Mouse (Mus musculus): ENCODE results near the gene Sit1.
"Not testable (repeated sequence)": the region's sequence is repeated elsewhere in the genome, so short reads cannot be mapped to it uniquely, and the experiment has no call there.

The Sit1 gene

DNA sequence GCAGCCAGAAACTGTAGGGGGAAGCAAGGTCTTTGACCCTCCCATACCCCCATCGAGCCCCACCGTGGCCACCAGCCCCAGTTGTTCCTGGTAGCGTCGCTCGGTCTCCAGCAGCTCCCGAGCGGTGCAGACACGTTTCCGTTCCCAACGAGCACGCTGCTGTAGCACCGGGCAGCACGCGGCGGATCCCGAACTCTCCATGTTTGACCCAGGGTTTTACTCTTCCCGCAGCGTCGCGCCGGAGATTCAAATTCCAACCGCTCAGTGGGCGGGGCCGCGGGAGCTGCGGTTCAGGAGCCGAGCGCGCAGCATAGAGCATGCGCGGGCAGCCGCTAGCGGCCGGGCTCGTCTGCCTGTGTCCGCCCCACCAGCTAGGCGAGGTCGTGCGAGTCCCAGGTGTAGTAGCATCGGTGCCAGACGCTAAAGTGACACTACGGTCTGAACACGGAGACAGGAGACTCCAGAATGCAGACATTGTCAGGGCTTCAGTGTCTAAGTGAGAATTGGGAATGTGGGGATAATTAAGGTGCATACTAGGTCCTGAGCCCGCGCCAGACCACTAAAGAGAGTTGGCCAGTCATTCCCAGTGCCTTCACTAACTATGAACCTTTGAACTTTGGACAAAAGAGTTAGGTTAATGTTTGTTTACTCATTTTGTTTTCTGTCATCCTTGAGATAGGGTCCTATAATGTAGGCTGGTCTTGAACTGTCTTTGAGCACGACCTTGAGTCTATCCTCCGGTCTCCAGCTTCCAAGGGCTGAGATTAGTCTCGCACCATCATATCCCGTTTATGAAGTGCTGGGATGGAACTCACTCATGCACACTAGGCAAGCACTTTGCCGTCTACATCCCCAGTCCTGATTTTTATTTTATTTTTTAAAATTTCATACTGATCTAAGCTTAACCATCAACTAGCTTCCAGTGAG lies 16.1 kb upstream of the Sit1 start, which contains the start of gene Arhgef39:
Gene Arhgef39 (minus strand): TSS at position 289 of the 927 bp plus-strand sequence.
- DNase-seq (ENCODE audit: inconsistent ontology term) = peak; percentile 87

DNA sequence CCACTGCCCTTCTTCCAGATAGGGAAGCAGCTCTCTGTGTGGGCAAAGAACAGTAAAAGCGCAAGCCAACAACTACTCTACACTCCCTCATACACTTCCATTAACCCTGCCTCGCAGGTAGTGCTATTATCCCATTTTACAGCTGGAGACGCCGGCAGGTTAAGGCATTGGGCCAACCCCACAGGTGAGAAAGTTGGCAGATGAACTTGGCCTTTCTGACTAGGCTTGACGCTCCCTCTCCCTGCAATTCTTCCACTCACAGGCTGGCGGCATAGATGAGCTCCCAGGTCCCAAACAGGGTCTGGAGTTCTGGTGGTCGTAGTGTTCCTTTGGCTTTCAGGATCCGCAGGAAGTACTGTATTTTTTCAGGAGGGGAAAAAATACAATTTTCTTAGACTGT lies 15.4 kb upstream of the Sit1 start:
- DNase-seq (ENCODE audit: inconsistent ontology term) = no peak

DNA sequence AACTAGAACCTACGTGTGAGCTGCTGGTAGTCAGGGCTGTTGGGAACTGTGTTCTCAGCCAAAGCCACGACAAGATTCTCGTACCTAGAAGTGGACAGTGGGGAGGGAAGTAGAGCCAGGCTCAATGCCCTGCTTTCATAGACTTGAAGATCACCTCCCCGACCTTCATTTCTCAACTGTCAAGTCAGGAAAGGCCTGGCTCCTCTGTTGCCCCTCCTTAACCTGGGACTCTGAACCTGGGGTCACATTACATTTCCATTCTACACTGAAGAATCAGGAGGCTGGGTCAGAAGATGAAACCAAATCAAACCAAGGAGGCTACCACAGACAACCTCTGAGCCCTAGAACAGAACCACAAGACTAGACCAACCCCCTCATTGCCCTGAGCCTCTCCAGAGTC lies 14.4 kb upstream of the Sit1 start:
- no peak for DNase-seq (ENCODE audit: inconsistent ontology term)

DNA sequence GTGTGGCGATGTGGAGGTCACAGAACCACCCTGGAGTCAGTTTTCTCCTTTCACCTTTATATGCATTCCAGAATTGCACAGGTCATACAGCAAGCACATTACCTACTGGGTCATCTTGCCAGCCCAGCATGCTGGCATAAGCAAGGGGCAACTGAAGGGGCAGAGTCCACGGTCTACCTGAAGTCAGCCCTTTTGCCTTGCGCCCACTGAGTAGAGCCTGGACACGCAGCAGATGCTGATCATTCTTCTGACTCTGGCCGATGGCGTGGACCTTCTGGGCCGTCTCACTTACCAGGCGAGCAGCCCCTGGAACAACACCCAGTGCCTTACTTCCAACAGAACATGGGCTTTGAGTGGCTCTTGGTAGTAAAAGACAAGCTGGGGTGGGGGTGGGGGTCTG lies 13.9 kb upstream of the Sit1 start:
- no peak for DNase-seq (ENCODE audit: inconsistent ontology term)

DNA sequence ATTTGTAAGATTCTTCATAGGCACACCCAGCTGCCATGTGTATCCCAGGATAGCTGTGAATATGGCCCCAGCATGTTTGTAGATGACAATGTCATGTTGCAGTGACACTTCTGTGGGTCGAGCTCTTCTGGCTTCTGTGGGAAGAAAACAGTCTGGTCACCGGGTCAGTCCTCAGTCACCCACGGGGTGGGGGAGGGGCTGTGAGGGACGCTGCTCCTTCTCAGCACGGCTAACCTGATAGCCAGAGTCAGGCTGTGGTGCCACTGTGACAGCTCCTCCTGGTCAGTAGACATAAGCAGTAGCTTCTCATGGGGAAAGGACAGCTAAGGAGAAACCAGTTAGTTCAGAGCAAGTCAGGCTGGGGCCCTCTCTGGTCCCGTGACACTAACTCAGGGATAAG lies 13.1 kb upstream of the Sit1 start:
- DNase-seq (ENCODE audit: inconsistent ontology term) = no peak

DNA sequence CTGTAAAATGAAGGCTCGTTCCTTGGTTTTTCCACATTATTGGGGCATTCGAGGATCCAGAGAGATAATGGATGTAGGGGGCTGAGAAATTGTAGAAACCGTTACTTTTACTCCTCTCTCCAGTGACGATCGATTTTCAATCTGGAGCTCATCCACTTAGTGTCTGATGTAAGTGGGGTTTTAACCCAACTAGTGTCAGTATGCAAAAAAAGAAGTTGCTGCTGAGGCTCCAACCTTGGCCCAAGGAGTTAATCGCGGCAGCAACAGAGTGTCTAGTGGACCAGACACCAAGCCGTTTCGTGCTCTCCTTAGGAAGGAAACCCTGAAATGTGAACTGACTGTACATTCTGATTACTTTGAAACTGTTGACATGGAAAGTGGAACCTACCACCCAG lies 10.3 kb upstream of the Sit1 start:
- DNase-seq (ENCODE audit: inconsistent ontology term) = no peak

DNA sequence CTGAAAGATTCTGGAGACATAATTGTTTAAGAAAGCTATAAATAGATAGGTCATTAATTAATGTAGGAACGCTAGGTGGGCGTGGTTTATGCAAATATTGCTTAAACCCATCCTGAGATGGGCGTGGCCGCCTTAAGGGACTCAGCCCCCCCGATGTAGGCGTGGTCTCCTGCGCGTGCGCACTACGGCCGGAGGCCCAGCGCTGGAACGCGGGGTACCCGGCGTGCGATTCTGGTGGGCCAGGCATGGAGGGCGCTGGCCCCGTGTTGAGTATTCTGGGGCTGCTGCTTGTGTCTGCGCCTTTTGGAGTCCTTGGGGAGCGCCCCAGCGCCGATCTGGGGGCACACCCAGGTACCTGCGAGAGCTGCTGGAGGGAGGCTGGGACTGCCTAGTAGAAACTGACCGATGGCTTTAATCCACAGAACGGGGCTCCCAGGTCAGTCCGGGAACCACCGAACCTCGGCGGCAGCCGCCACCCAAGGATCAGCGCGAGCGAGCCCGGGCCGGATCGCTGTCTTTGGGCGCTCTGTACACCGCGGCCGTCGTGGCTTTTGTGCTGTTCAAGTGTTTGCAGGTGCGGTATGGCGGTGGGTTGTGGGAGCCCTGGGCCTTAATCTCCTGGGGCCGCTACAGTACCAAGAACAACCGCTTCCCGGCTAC lies 9.8 kb upstream of the Sit1 start:
- DNase-seq (ENCODE audit: inconsistent ontology term) = peak; percentile 96

DNA sequence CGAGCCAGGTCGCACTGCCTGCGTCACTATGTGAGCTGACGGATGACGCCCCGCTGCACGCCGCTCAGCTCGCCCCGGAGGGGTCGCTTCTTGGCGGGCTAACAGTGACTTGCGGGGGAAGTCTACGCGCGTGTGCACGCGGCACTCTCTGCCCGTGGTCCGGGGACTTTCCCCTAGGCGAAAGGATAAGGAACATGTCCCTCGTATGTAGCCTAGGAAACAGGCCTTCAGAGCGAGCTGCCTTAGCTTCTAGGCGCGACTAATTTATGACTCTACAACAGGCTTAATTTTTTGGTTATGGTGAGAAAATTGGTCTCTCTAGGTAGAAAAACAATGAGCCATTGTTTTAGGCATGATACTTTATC lies 9.3 kb upstream of the Sit1 start, which contains the start of gene Ccdc107:
Gene Ccdc107 (plus strand): TSS at position 80 of the 365 bp plus-strand sequence.
- DNase-seq (ENCODE audit: inconsistent ontology term) = peak; percentile 97

DNA sequence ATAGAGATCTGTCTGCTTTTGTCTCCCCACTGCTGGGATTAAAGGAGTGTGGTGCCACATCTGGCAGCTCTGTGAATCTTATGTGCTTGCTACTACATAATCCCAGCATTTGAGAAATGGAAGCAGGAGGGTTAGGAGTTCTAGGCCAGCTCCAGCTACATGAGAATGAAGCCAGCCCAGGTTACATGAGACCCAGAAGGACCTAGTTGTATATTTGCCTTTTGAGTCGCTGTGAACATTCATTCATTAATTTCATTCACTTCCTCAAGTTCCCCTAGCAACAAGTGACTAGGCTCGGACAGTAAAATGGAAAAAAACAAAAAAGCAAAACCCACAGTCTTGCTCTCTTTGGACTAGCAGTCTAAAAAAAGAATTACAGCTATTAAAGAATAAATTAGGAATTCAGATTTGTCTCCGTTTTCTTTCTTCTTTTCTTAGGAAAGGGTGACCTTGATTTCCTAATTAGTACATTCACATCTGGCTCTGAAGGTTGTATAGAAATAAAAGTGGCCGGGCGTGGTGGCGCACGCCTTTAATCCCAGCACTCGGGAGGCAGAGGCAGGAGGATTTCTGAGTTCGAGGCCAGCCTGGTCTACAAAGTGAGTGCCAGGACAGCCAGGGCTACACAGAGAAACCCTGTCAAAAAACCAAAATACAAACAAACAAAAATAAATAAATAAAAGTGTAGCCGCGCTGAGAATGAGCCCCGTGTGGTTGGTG lies 8.7 kb upstream of the Sit1 start:
- peak; percentile 57 for DNase-seq (ENCODE audit: inconsistent ontology term)

DNA sequence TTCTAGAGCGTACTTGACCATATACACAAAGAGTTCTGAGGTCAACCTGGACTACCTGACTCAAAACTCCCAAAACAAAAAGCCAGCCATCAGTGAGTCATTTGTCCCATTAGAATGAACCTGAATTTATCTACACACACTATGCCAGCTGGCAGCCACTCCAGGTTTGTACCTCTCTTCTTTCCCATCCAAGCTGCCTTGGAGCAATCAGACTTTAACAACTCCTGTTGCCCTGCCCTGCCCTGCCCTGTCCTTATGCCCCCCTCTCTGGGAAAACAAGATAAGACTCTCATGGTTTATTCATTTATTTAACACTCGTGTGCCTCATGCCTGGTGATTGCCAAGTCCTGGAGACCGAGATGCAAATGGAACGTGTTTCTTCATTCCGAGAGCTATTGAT lies 7.3 kb upstream of the Sit1 start:
- DNase-seq (ENCODE audit: inconsistent ontology term) = no peak

DNA sequence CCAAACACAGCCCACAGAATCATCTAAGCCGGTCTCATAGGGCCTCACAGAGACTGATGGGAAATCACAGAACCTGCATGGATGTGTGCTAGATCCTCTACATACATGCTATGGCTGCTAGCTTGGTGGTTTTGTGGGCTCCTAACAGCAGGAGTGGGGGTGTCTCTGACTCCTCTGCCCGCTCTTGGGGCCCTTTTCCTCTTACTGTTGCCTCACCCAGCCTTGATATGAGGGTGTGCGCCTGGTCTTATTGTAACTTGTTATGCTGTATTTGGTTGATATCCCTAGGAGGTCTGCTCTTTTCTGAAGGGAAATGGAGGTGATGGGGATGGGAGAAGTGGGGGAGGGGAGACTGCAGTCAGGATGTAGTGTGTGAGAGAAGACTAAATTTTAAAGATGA lies 6.1 kb upstream of the Sit1 start:
- no peak for DNase-seq (ENCODE audit: inconsistent ontology term)

DNA sequence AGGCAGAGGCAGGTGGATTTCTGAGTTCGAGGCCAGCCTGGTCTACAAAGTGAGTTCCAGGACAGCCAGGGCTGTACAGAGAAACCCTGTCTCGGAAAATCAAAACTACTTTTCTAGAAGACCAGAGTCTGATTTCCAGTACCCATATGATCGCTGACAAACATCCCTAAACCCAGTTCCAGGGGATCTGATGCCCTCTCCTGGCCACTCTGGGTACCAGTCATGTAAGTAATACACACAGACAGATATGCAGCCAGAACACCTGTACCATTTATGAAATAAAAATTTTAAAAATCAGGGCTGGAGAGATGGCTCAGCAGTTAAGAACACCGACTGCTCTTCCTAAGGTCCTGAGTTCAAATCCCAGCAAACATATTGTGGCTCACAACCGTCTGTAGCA lies 2.1 kb upstream of the Sit1 start:
- not testable (repeated sequence) for DNase-seq (ENCODE audit: inconsistent ontology term)

DNA sequence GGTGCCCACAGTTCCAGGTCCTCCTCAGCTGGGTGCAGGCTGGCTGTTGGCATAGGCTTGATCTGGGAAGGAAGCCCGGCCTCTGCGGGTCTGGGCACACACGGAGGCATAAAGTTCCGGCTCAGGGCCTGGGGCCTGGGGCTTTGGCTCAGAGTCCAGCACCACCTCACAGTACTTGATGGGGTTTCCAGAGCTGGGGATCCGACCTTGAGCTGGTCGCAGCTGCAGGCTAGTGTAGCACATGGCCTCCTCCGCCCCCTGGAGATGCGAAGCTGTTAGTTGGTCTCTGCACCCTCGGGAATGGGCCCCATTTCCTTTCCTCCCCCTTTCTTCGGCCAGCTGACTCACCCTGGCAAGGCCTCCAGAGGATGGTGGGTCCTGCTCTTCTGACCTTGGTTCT lies 943 bp downstream of the Sit1 start:
- DNase-seq (ENCODE audit: inconsistent ontology term) = no peak

DNA sequence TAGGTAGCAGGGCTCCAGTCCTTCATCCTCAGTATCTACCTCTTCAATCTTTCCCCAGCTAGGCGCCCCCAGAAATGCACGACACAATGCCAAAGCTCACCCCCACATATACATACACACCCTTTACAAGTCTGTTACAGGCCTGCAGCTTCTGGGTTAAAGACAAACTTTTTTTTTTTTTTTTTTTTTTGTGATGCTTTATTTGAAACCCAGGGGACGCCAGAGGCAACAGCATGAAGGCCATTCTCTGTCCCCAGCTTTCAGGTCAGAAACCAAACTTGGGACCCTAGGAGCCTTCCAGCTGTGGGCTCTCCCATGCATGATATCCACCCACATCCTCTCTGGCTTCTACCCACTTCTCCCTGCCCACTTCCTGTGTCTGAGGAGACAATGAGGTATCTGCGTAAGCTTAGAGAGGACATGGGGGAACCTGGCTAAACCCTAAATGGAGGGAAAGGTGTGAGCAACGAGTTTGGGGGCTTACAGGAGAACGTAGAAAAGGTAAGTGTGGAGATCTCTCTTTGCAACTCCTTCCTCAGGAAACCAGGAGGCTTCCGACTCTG lies 1.6 kb downstream of the Sit1 start:
- DNase-seq (ENCODE audit: inconsistent ontology term) = no peak

DNA sequence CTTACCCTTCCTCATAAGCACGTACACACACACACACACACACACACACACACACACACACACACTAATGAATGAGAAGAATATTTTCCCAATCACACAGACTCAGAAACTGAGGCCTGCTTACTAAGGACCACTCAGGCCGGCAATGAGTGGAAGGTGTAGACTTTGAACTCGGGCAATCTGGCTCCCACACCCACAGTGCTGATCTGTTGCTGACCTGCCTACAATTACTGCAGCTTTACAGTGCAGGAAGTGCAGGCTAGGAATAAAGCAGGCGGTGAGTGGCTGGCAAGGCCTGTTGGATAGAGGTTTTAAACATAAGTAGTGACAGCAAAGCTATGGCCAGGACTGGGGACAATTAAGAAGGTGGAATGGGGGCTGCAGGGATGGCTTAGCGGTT lies 2.5 kb downstream of the Sit1 start:
- no peak for DNase-seq (ENCODE audit: inconsistent ontology term)

DNA sequence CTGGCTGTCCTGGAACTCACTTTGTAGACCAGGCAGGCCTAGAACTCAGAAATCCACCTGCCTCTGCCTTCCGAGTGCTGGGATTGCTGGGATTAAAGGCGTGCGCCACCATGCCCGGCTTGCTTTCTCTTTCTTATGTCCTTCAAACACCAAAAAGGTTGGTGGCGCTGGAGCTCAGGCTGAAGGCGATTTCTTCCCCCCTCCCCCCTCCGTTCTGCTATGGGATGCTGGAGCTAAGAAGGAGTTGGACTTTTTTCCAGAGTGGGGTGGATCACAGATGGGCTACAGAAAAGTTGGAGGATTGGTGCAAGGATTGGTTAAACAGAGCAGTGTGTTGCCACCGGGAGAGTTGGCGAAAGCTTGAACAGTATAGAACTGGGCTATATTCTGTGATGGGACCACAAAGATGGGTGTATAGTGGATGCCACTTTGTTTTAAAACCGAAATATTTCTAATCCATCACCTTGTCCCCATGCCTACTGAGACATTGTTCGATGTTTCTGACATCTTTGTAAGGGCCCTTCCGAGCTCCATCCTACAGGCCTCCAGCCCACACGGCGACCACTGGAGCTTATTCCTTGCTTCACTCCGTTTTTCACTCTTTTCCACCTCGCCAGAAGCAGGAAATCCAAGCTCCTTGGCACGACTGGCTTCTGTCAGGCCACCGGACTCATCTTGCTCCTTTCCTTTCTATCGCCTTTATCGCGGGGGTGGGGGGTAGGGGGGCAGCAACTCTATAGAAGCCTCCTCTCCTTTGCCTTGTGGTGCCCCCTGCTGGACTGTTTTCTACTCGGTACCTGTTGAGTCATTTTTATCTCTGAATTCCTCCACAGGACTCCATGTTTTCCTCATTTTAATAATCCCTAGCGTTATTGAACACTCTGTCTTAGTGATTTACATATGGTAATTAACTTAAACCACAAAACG lies 4.4 kb downstream of the Sit1 start:
- DNase-seq (ENCODE audit: inconsistent ontology term) = peak; percentile 74

DNA sequence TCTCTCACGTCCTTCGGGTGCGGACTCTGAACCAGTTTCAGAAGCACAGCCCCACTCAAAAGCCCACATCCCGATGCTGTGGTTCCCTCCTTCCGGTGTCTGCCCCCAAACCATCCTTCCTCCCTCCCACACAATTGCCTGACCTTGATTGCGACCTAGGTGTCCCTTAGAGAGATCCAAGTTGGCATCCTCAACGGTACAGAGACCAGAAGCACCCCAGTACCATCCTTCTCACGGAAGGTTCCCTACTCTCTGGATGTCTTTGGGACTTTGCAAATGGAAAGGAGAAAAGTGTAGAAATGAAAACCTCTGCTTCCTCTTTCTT lies 5.0 kb downstream of the Sit1 start:
- no peak for DNase-seq (ENCODE audit: inconsistent ontology term)

DNA sequence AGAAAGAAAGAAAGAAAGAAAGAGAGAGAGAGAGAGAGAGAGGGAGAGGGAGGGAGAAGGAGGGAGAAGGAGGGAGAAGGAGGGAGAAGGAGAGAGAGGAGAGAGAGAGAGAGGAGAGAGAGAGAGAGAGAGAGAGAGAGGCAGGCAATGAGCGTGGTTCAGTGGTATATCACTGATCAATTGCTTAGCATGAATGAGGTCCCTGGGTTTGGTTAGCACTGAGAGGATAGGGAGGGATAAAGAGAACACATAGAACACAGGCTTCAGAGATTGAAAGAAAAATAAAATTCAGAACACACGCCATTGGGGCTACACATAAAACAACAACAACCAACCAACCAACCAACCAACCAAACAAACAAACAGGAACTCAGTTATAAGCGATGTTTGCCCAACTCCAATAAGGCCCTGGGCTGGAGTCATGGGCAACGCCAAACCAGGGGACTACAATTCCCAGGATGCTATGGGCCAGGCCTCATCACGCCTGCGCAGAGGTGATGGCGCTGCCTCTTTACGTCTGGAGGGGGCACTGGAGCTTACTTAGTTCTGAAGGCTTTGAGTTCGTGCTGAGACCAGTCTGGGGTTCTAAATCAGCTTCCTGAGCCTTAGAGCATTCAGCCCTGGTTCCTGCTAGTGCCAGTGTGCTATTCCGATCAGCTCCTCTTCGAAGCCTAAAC lies 5.5 kb downstream of the Sit1 start:
- DNase-seq (ENCODE audit: inconsistent ontology term) = peak; percentile 81

DNA sequence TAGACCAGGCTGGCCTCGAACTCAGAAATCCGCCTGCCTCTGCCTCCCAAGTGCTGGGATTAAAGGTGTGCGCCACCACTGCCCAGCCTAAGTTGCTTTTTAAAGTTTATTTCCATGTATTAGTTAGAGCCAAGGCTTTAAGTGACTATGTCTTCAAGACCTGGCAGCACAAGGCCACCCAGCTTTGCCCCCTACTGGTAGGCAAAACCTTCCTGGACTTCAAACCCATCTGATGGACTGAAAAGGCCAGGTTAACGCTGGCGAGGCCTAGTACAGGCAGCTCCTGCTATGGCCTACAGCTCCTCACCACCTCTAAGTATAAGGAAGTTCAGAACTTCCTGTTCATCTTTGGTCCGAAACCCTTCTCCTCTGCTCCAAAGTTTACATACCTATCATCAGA lies 6.9 kb downstream of the Sit1 start:
- DNase-seq (ENCODE audit: inconsistent ontology term) = no peak

DNA sequence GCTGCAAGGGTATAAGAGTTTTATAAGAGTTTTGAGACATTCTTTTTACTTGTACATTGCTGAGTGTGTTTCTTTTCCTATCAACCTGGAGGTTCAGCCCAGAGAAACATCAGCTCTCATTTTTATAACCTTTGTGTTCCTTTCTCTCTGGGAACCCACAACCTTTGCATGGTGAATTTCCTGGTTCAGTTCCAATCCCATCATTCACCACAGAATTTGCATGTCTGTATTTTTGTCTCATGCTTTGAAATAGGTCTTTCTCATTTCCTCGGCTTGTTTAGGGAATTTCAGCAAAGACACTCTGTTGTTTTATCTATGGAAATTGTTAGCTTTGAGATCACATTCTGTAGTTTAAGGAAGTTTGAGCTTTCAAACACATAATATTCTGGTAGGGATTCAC lies 9.9 kb downstream of the Sit1 start:
- no peak for DNase-seq (ENCODE audit: inconsistent ontology term)

DNA sequence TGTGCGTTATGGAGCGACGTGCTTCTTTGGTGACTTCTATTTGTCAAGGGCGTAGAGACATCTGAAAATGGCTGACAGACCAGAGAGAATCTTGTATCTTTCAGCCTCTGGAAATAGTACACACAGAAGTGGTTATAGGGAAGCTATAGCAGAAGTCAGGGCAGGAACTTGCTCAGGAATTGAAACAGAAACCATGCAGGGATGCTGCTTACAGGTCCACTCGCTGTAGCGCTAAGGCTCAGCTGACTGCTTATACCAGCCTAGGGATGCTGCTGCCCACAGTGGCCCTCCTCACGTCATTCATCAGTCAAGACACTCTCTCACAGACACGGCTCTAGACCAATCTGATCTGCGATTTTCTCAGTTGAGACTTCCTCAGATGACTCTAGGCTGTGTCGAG lies 13.2 kb downstream of the Sit1 start:
- DNase-seq (ENCODE audit: inconsistent ontology term) = no peak
